Mouse (Mus musculus): Measurements from ENCODE around the gene Il21r. TPM values are rescaled to one million over a fixed set of nuclear protein-coding genes. Genes with fewer than 3 reads are reported as not detected.

Gene Il21r
- 1.4 and 6.4 TPM in 2 replicates for polyA plus RNA-seq (2012; rRNA removed)

GRCm38 (mm10) chr7:125603185-125603631 lies at the start of gene Il21r:
Gene Il21r, plus strand, starts transcription at chr7:125603429.
- Histone ChIP-seq H3K27me3 (replicated peaks; ENCODE audit: control insufficient read depth, insufficient read depth, low read length) (no peaks in the 10 kb centered on the region), H3K27ac (ENCODE audit: insufficient read depth, low read depth, low read length) (no peak within 1 kb of the TSS), H3K36me3 (ENCODE audit: control insufficient read depth, insufficient read depth, low read length) (no peaks in the 10 kb centered on the region), H3K4me1 (ENCODE audit: control insufficient read depth, insufficient read depth, low read length) (no peaks in the 10 kb centered on the region), H3K4me3 (ENCODE audit: insufficient read depth, low read depth, low read length) (peak within 1 kb of the TSS; percentile 5; the same call in 1 of the 2 replicates)
- 70% methylated on average over 11 of the region's 11 CpGs for WGBS
- no peak for TF ChIP-seq POLR2A (IDR thresholded peaks at IDR 0.05; ENCODE audit: low read depth, low read length)
- no peak for TF ChIP-seq CTCF (conservative IDR thresholded peaks at IDR 0.05; ENCODE audit: insufficient read depth, insufficient read length, low read depth, low read length)
- DNase-seq = peak; percentile 32

GRCm38 (mm10) chr7:125553653-125554428 lies 49.4 kb upstream of the Il21r start:
- peak; percentile 41 for DNase-seq
- H3K4me3 ChIP-seq (ENCODE audit: insufficient read depth, low read depth, low read length) = no peak overlapping the region; the same call in 1 of the 2 replicates
- H3K27ac ChIP-seq (ENCODE audit: insufficient read depth, low read depth, low read length) = no peak overlapping the region
- WGBS = 69% methylated on average over 13 of the region's 13 CpGs
- H3K27me3 ChIP-seq (replicated peaks; ENCODE audit: control insufficient read depth, insufficient read depth, low read length) = no peaks in the 10 kb centered on the region
- H3K4me1 ChIP-seq (ENCODE audit: control insufficient read depth, insufficient read depth, low read length) = peaks cover 33% of the 10 kb centered on the region
- no peaks in the 10 kb centered on the region for H3K36me3 ChIP-seq (ENCODE audit: control insufficient read depth, insufficient read depth, low read length)
- TF ChIP-seq CTCF (conservative IDR thresholded peaks at IDR 0.05; ENCODE audit: insufficient read depth, insufficient read length, low read depth, low read length) (no peak), POLR2A (IDR thresholded peaks at IDR 0.05; ENCODE audit: low read depth, low read length) (no peak)

GRCm38 (mm10) chr7:125554456-125555114 lies 48.6 kb upstream of the Il21r start:
- Histone ChIP-seq H3K27ac (ENCODE audit: insufficient read depth, low read depth, low read length) (no peak overlapping the region), H3K4me3 (ENCODE audit: insufficient read depth, low read depth, low read length) (no peak overlapping the region), H3K36me3 (ENCODE audit: control insufficient read depth, insufficient read depth, low read length) (no peaks in the 10 kb centered on the region), H3K4me1 (ENCODE audit: control insufficient read depth, insufficient read depth, low read length) (peaks cover 33% of the 10 kb centered on the region), H3K27me3 (replicated peaks; ENCODE audit: control insufficient read depth, insufficient read depth, low read length) (no peaks in the 10 kb centered on the region)
- TF ChIP-seq POLR2A (IDR thresholded peaks at IDR 0.05; ENCODE audit: low read depth, low read length) (no peak), CTCF (conservative IDR thresholded peaks at IDR 0.05; ENCODE audit: insufficient read depth, insufficient read length, low read depth, low read length) (no peak)
- WGBS = 85% methylated on average over 9 of the region's 9 CpGs
- no peak for DNase-seq

- TF ChIP-seq POLR2A (IDR thresholded peaks at IDR 0.05; ENCODE audit: low read depth, low read length) = no peak
- TF ChIP-seq CTCF (conservative IDR thresholded peaks at IDR 0.05; ENCODE audit: insufficient read depth, insufficient read length, low read depth, low read length) = no peak
- WGBS = 49% methylated on average over 7 of the region's 7 CpGs
- peak; percentile 41 for DNase-seq
- Histone ChIP-seq H3K27ac (ENCODE audit: insufficient read depth, low read depth, low read length) (no peak overlapping the region), H3K4me3 (ENCODE audit: insufficient read depth, low read depth, low read length) (no peak overlapping the region), H3K4me1 (ENCODE audit: control insufficient read depth, insufficient read depth, low read length) (peaks cover 38% of the 10 kb centered on the region), H3K36me3 (ENCODE audit: control insufficient read depth, insufficient read depth, low read length) (no peaks in the 10 kb centered on the region), H3K27me3 (replicated peaks; ENCODE audit: control insufficient read depth, insufficient read depth, low read length) (no peaks in the 10 kb centered on the region)
These were observed 47.8 kb upstream of the Il21r start for GRCm38 (mm10) chr7:125555351-125555872.

GRCm38 (mm10) chr7:125556096-125556495 lies 47.1 kb upstream of the Il21r start:
- Histone ChIP-seq H3K4me3 (ENCODE audit: insufficient read depth, low read depth, low read length) (no peak overlapping the region), H3K36me3 (ENCODE audit: control insufficient read depth, insufficient read depth, low read length) (no peaks in the 10 kb centered on the region), H3K27me3 (replicated peaks; ENCODE audit: control insufficient read depth, insufficient read depth, low read length) (no peaks in the 10 kb centered on the region), H3K27ac (ENCODE audit: insufficient read depth, low read depth, low read length) (no peak overlapping the region), H3K4me1 (ENCODE audit: control insufficient read depth, insufficient read depth, low read length) (peaks cover 44% of the 10 kb centered on the region)
- no peak for DNase-seq
- WGBS = 66% methylated on average over 4 of the region's 4 CpGs
- TF ChIP-seq CTCF (conservative IDR thresholded peaks at IDR 0.05; ENCODE audit: insufficient read depth, insufficient read length, low read depth, low read length) = no peak
- no peak for TF ChIP-seq POLR2A (IDR thresholded peaks at IDR 0.05; ENCODE audit: low read depth, low read length)

- 61% methylated on average over 8 of the region's 8 CpGs for WGBS
- no peaks in the 10 kb centered on the region for H3K36me3 ChIP-seq (ENCODE audit: control insufficient read depth, insufficient read depth, low read length)
- no peak overlapping the region for H3K4me3 ChIP-seq (ENCODE audit: insufficient read depth, low read depth, low read length)
- no peak for DNase-seq
- no peak overlapping the region for H3K27ac ChIP-seq (ENCODE audit: insufficient read depth, low read depth, low read length)
- no peaks in the 10 kb centered on the region for H3K27me3 ChIP-seq (replicated peaks; ENCODE audit: control insufficient read depth, insufficient read depth, low read length)
- H3K4me1 ChIP-seq (ENCODE audit: control insufficient read depth, insufficient read depth, low read length) = peaks cover 44% of the 10 kb centered on the region
- no peak for TF ChIP-seq CTCF (conservative IDR thresholded peaks at IDR 0.05; ENCODE audit: insufficient read depth, insufficient read length, low read depth, low read length)
- TF ChIP-seq POLR2A (IDR thresholded peaks at IDR 0.05; ENCODE audit: low read depth, low read length) = no peak
These were observed 46.4 kb upstream of the Il21r start for GRCm38 (mm10) chr7:125556865-125557264.
